In genomic region chr11:107386481-107386880, GRCm38 (mm10) we compare ENCODE assay signal across 17 mouse cellular contexts.
"Had no signal": no experiment of that assay in that cellular context is flagged by ENCODE, and none has a peak within 500 bp of the region (broad histone marks: within the 10 kb centered on the region; RNA-seq: fewer than 3 reads in every experiment).

No protein-coding gene starts in this region.

- H3K36me3 ChIP-seq: limb, embryonic 12.5 days; limb, embryonic 15.5 days; midbrain, embryonic 12.5 days; neural tube, embryonic 13.5 days had no signal

- ATAC-seq: liver, postnatal 0 days; lung, postnatal 0 days; midbrain, embryonic 16.5 days had no signal

- H3K4me3 ChIP-seq: limb, embryonic 12.5 days; limb, embryonic 15.5 days; midbrain, embryonic 12.5 days; myocyte; neural tube, embryonic 13.5 days had no signal

- H3K27me3 ChIP-seq: limb, embryonic 12.5 days; limb, embryonic 15.5 days; midbrain, embryonic 12.5 days; neural tube, embryonic 13.5 days had no signal

- DNase-seq: kidney, postnatal 14 days; left cerebral cortex, postnatal 4 days; liver, postnatal 0 days; lung, embryonic 14.5 days; thymus, adult 2 months; thymus, postnatal 14 days; thymus, postnatal 4 days had no signal

- H3K9ac ChIP-seq: limb, embryonic 12.5 days; limb, embryonic 15.5 days; liver, embryonic 14.5 days; liver, postnatal 0 days; lung, embryonic 14.5 days; midbrain, embryonic 12.5 days; neural tube, embryonic 13.5 days had no signal

- H3K27ac ChIP-seq: limb, embryonic 12.5 days; limb, embryonic 15.5 days; liver, embryonic 14.5 days; macrophage; midbrain, embryonic 12.5 days; neural tube, embryonic 13.5 days had no signal

- H3K4me2 ChIP-seq: limb, embryonic 12.5 days; limb, embryonic 15.5 days; liver, embryonic 11.5 days; lung, embryonic 14.5 days; midbrain, embryonic 12.5 days; neural tube, embryonic 13.5 days had no signal

- H3K9me3 ChIP-seq: limb, embryonic 12.5 days; limb, embryonic 15.5 days; midbrain, embryonic 12.5 days; neural tube, embryonic 13.5 days had no signal
